Mouse (Mus musculus): ENCODE data around the gene Il15ra.

The Il15ra gene

GRCm38 (mm10) chr2:11778087-11778823, 73.2 kb downstream of the Il15ra start:
- DNase-seq (ENCODE audit: low read depth): peak; percentile 98

Measured in induced T-regulatory cell, adult 2 months (primary cell).